Mouse (Mus musculus): ENCODE data around the gene Btbd35f21. TPM values are rescaled to one million over a fixed set of nuclear protein-coding genes. Genes with fewer than 3 reads are reported as not detected.
"Not testable (repeated sequence)": the region's sequence is repeated elsewhere in the genome, so short reads cannot be mapped to it uniquely, and the experiment has no call there.

Gene Btbd35f21
- polyA plus RNA-seq (2011; ENCODE audit: insufficient read length, low read depth, missing spikeins): not detected in 2 replicates

DNA sequence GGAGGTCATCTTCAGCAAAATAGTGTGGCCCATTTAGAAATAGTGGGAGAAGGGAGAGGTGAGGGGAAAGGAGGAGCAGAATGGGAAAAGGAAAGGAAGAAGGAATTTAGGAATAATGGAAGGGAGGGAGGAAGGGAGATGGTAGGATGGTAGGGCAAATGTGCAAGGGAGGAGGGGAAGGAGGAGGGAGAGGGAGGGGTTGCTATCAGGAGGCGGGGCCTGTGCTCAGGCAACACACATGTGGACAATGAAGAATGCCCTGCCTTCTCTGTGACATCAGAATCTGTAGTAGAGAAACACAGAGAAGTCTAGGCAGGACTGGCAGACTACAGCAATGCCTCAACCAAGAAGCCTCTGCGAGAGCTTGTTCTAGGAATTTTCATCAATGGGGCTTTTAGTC lies at the start of gene Btbd35f21:
TSS of gene Btbd35f21 (plus strand) at position 301 of the 400 bp plus-strand sequence.
- H3K27ac ChIP-seq (ENCODE audit: insufficient read depth, low read length); H3K4me3 ChIP-seq (ENCODE audit: insufficient read depth, low read length); H3K4me1 ChIP-seq (ENCODE audit: control insufficient read depth, insufficient read depth, low read length): not testable (repeated sequence)

Other genes with a start within 250 kb of the Btbd35f21 start
- gene Btbd35f1, start 166.1 kb upstream of the Btbd35f21 start, polyA plus RNA-seq (2011; ENCODE audit: insufficient read length, low read depth, missing spikeins): not detected in 2 replicates
- gene Gm5926, start 75.4 kb upstream of the Btbd35f21 start, polyA plus RNA-seq (2011; ENCODE audit: insufficient read length, low read depth, missing spikeins): not detected in 2 replicates
- not detected in 2 replicates for gene Btbd35f30, start 168.5 kb downstream of the Btbd35f21 start, polyA plus RNA-seq (2011; ENCODE audit: insufficient read length, low read depth, missing spikeins)
- not detected in 2 replicates for gene Gm21789, start 215.7 kb downstream of the Btbd35f21 start, polyA plus RNA-seq (2011; ENCODE audit: insufficient read length, low read depth, missing spikeins)
- not detected in 2 replicates for gene Btbd35f5, start 247.8 kb downstream of the Btbd35f21 start, polyA plus RNA-seq (2011; ENCODE audit: insufficient read length, low read depth, missing spikeins)

Data from embryonic fibroblast, embryonic 13.5 days (primary cell).